Mouse (Mus musculus) frontal cortex, adult (tissue): ENCODE measurements at regions not wholly inside any gene's neighbourhood (a gene's known extent, or its start where the extent isn't known, plus 50 kb on each side); places are given as distances from the start of the nearest gene placed in this dataset.

ENCODE experiments used
- ATAC-seq: cut with Nextera tagmentation; 2 replicates; pipeline ENCODE4 v1.9.2; 2017; ENCODE audit warnings: mild to moderate bottlenecking, moderate library complexity, mixed read lengths; ENCODE audit not compliant: low TSS enrichment

DNA sequence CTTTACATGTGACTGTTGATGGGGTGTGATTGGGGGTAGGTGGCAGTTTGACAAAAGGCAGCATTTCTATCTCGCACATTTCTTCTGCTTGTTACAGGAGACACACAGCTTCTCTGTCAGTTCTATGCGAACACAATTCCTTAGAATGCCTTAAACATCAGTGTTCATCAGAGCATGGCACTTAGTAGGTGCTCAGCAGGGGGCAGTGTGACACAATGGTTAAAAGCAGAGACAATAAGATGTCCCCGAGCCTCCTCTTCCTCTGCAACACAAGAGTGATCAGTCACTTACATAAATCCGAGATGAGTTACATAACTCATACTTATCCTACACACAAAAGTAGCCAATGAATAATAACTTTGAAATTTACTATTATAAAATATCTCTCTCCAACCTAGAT lies 688.1 kb downstream of the Gm826 start:
- no peak for ATAC-seq

DNA sequence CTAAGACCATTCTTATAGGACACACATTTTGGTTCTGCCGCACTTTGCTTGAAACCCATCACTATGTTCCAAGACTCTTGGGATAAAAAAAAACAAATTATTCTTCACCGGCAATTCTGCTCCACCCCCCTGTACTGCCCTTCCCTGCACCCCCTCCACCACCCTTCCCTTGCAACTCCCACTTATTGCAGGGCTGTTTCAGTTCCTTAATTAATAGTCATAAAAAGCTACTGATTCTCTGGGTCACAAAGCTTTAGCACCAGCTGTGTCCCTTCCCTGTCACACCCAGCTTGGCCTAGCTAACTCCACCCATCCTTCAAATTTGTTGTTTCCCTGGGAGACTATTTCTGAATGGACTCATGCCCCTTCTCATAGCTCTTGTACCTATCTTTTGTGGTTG lies 687.4 kb downstream of the Gm826 start:
- no peak for ATAC-seq

DNA sequence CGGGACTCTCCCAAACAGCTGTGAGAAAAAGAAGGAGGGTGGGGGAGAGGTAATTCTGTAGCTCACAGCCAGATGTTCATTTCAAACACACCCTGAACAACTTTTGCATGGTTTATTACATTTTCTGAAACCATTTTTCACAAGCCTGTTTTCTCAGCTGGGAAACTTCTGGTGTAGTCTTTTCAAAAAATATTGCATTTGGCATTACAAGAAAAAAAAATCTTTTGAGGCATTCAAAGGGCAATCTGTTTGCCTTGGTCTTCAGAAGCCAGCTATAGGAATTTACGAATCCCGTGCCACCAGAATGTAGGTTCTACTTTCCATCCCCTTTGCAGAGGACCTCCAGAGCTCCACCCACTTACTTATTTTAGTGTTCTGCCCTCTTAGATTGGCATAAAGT lies 681.7 kb downstream of the Gm826 start:
- ATAC-seq: no peak

DNA sequence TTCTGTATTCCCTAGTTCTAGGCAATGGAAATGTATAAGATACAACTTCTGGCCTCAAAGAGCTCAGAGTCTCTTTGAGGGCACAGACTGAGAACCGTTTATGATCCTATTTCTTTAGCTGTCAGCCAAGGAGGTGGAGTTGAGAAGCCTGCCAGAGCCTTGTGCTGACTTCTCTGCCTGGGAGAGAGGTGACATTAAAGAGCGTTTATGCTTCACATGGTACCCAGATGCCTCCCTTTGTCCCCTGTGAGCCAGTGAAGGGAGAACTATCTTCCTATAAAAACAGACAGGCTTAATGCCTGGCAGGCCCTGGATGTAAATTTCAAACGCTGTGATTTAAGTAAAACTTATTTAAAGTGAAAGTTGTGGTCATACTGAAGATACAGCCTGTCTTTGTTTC lies 657.1 kb downstream of the Gm826 start:
- ATAC-seq: no peak

DNA sequence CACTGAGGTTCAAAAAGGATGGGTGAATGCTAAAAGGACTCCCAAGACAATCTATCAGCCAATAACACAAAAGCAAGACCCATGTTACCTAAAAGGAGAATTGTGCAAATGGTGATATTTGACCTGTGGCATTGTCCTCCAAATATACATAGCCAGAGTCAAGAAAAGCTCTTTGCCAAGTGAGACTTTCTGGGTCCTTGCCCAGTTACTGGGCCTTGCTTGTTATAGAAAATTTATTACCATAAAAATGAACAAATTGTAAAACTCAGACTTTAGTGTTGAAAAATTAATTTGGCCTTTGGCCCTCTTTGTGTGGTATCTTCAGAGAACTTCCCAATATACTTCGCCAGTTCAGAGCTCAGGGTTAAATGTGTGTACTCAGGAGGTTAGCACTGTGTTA lies 653.3 kb downstream of the Gm826 start:
- no peak for ATAC-seq

DNA sequence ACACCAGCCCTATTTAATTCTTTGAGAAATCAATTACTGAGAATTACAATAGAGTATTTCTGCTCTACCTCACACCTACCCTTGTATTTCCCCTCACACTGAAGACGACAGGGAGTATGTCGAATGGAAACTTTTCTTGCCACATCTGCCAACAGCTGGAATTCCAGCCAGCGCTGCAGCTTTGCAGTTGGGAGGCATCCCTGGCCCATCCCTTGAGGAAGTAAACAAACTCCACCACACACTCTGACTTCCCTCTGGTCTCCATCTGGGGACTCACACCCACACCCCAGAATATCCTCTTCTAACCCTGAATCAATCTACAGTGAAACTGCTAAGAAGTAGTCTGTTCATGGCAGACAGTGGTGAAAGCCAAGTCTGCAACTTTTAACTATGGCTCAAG lies 630.9 kb downstream of the Gm826 start:
- no peak for ATAC-seq

DNA sequence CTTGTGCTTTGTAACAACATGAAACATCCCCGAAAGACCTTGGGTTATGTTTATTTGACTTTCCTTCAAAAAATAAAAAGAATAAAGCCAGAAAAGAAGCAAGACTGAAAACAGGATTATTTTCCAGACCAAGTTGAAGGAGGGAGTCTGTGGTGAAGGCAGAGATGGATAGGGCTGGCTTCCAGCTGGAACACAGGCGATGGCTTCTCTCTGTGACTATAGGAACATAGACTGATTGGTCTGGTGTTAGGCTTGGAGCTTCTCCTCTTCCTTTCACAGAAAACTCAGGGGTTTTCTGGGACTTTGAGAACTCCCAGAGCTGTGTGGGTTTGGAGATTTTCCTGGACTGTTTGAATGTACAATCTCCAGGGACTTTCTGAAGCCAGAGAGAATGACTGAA lies 625.8 kb downstream of the Gm826 start:
- ATAC-seq: no peak

DNA sequence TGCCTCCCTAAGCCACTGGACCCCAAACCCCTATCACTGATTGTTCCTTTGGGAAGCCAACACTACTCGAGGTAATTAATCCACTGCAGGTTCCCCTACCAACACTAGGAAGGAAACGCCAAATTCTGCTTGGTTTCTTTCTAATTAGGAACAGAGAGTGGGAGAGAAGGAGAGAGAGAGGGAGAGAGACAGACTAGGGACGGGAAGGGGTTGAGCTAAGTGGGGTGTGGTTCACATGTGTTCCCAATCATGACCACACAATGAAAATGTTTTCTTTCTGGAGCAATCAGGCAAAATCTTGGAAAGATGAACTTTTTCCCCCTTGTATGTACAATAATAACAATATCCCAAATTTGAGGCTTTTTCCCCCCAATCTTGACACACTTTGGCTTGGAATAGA lies 619.3 kb downstream of the Gm826 start:
- ATAC-seq: no peak

DNA sequence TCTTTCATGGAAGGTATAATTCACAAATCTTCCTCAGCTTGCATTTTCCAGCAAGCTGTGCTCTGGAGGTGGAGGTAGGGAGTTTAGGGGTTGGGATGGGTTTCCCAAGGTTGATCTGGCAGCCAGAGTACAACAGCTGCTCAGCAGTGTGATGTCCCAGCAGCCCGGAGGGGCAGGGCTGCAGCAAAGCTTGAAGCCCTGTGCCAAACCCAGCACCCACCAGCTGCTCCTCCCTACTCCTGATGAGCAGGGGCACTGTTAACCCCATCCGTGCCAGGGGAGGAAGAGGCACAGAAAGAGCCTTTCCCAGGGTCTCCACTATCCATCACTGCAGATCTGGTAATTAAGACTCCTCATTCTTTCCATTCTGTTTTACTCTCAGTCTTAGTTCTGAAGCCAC lies 615.2 kb downstream of the Gm826 start:
- no peak for ATAC-seq

DNA sequence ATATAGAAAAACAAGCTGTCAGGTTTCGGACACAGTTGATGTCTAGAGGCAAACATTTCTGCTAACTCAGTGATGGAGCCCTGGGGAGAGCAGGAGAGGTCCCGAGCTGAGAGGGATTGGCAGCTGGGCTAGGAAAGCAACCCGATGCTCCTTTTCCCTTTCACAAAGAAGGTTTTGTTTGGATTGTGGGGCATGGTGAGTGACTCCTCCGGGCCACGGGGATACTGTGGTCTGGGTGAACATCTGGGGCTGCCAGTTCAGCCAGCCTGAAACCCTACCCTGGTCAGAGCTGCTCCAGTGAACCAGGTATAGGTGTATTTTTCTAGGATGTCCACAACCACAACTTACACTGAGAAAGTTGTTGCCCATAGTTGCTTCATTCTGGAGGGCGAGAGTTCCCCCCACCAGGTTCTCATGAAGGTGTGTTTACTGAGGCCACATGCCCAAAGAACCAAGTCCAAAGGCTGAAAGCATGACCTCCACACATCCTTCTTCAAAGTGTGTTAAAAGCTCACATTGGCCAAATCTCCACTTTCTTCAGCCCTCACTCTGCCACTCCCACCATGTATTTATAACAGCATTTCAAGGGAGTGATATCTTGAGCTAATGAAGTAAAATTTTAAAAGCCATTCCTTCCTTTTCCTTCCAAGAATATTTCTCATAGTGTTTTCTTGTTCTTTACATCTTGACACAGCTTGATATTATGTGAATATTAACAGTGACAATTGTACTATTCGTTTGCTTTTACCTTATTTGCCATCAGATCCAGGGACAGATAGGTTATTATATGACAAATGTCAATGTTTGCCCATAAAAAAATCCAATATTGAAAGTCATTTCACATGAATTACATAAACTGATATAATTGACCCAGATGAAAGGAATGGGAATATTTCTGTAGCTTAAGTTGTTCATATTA lies 608.5 kb downstream of the Gm826 start:
- no peak for ATAC-seq

DNA sequence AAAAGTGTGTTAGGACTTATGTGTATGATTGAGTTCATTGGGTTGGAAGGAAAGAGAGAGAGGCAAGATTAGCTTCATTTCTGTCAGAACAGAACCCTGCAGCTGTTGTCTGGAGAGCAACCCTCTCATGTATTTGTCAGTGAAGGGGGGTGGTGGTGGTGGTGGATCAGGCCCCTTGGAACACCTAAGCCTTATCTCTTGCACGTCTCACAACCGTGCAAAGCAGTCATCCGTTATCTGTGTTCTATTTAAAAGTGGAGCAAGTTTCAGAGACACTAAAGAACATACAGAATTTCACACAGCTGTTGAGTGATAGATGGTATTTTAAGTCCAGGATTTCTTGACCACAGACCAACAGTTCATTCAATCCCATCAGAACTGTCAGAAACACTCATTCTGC lies 604.7 kb downstream of the Gm826 start:
- ATAC-seq: no peak

DNA sequence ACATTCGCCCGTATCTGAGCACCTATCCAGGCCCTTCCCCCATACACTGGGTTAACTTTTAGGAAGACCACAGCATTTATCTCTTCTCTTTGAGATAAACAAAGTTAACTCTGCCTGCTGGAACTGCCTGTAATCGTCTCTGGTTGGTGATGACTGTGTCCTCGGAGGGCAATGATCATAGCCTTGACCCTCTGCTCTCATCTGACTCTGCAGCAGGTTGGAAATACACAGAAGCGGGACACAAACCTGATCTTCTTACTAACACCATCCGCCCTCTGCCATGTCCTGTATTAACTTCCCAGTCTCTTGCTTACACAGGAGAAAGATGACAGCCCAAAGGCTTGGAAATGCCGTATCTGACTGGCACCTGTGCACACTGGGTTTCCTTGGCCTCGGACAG lies 603.7 kb downstream of the Gm826 start:
- ATAC-seq: no peak

DNA sequence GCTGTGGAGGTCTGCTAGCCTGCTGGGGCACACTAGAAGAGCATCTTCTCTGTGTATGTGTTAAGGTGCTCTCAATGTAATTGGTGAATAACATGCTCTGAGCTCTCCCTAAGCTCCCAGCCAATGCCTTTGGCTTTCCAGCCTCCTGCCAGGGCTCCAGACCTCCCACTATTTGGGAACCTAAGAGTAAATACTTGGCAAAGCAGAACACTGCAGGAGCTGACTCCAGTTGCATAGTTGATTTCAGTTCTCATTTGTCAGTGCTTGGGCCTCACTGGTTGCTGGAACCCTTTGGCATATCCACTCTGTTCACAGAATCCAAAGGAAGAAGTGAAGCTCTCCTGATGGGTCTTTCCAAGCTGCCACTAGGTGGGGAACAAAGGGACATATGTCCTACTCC lies 602.7 kb downstream of the Gm826 start:
- no peak for ATAC-seq

DNA sequence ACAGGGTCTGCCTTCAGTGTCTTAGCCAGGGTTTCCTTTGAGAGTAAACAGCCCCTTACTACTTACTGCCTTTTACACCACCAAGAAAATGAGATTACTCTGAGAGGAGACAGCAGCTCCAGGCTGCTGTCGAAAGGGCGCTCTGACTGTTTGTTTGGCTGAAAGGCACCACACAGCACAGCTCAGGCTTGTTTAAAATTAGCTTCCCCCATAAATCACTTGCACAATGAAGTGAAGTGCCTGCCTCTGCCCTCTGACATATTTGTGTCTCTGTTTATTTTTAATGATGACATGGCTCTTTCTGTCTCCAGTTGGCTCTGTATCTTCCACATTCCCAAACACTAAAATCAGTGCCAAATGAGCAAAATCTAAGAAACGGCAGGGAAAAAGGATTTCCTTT lies 601.5 kb downstream of the Gm826 start:
- ATAC-seq: no peak

DNA sequence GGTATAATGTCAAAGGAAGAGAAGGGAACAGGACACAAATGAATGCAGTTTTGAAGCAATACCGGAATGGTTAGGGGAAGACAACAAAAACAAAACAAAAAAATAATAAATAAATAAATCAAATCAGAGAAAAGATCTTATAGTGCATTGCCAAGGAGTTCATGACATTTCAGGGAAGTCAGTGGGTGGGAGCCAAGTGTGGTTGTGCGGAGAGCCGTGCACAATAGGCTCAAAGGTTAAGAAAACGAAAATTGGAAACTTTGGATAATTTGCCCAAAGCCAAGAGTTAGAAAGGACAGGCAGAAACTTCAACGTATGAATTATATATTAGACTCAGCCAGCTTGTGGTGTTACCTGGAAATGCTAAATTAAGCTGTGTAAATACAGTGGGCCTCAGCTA lies 599.4 kb downstream of the Gm826 start:
- no peak for ATAC-seq

DNA sequence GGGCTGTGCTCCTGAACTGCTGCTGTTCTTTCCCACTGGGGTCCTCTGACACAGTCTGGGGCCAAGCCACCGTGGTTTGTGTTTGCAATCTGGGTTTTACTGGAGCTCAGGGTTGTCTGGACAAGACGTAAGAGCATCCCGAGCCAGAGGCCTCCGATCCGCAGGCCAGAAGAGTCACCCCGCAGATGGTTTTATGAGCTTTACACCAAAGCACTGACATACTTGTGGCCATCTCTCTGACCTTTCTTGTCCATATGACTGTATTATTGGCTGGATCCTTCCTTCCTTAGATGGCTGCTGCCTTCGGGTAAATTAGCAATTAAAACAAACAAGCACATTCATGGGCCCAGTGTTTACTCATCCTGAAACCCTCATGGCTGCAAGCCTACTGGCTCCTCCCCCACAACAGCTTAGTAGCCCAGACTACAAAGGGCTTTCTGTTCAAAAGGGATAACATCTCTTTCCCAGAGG lies 578.4 kb downstream of the Gm826 start:
- peak; percentile 50; the same call in 1 of the 2 replicates for ATAC-seq

DNA sequence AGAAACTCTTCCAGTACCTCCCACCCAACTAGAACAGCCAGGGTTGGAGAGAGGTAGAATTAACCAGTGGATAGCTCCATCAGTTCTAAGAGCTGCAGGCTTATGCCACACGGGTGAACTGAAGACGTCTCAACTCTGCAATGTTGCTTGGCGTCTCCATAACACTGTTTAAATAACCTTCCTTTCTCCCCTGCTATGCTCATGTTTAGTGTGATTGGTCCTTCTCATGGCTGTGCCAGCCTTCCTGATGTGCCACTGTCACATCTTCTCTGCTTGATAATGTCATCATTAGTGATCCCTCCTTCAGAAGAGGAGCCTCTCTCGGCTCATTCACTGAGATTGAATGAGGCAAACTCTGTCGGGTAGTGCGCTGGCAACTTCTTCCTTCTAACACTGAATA lies 573.2 kb downstream of the Gm826 start:
- no peak for ATAC-seq

DNA sequence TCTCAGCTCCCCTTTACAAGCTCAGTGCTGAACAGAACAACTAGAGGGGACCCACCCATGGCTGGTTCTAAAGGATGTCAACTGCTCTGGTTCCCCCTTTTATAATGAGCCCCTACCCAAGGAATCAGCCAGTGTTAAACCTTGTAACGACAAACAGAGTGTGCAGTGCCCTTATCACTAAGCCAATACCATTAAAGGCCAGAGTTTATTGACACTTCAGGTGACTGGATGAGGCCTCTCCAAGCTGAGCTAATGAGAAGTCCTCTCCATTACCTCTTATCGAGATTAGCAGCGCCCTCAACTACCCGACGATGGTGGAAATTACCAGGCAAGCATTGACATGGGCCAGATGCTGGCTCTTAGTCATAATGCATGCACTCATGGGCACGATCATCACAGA lies 570.8 kb downstream of the Gm826 start:
- ATAC-seq: no peak
